Mouse (Mus musculus): Measurements from ENCODE around the gene Gm9857. TPM values are rescaled to one million over a fixed set of nuclear protein-coding genes. Genes with fewer than 3 reads are reported as not detected.
A peak's percentile ranks its signal among the peaks of the same experiment; 100 is the strongest.

Gene Gm9857
- polyA plus RNA-seq, 1 experiment from 2014 or later, result 0.74 TPM

DNA sequence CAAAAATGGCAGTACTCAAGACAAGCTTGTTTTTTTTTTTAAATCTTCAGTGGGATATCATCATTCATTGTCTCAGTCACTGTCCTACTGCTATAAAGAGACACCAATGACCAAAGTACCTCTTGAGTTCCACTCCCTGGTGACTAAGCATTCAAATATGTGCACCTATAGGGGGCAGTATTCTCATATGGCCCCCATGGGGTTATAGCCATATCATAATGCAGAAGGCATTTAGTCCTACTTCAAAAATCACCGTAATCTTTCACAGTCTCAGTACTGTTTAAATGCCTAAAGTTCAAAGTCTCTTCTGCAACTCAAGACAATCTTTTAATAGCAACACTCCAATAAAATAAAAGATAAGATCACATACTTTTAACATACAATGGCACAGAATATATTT lies 21.4 kb downstream of the Gm9857 start:
- Histone ChIP-seq H3K9ac (no peak overlapping the region), H3K27ac (no peak overlapping the region), H3K4me3 (no peak overlapping the region), H3K4me1 (no peaks in the 10 kb centered on the region), H3K36me3 (no peaks in the 10 kb centered on the region), H3K27me3 (no peaks in the 10 kb centered on the region), H3K9me3 (no peaks in the 10 kb centered on the region), H3K4me2 (replicated peaks) (no peak overlapping the region)
- no peak for ATAC-seq (ENCODE audit: low FRiP score, low read depth)
- WGBS, result 96% methylated on average over 1 of the region's 1 CpGs

DNA sequence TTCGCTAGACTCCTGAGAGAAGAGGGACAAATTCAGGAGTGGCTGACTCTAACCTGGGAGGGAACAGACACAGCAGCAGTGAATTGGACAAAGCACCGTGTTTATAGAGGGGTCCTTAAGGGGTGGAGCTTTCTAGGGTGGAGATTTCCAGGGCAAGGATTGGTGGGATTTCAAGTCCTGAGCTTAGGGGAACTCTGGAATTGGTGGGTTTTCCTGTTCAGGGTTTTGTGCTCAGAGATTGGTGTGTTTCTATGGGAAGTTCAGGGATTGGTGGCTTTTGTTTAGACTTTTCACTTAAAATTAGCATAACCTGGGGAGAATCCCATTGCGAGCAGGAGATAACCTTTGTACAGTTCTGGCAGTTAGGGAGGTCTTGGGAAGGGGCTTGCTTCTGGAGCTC lies 22.3 kb downstream of the Gm9857 start:
- Histone ChIP-seq H3K9ac (no peak overlapping the region), H3K36me3 (no peaks in the 10 kb centered on the region), H3K9me3 (no peaks in the 10 kb centered on the region), H3K4me3 (no peak overlapping the region), H3K27me3 (no peaks in the 10 kb centered on the region), H3K27ac (no peak overlapping the region), H3K4me1 (no peaks in the 10 kb centered on the region), H3K4me2 (replicated peaks) (no peak overlapping the region)
- ATAC-seq (ENCODE audit: low FRiP score, low read depth), result no peak
- WGBS, result 66% methylated on average over 3 of the region's 3 CpGs

DNA sequence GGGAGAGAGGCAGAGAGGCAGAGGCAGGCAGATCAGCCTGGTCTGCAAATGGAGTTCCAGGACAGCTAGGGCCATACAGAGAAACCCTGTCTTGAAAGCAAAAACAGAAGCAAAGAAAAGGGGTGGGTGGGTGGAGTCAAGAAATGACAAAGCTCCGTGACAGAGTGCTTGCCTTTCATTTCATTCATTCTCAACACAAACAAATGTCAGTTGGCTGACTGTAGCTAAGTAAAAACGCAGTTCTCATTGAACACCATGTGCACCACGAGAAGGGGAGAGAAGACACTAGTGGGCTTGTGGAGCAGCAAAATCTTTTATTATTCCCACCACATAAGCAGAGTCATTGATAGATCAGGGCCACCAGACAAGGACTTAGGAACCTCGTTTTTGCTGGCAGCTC lies 23.4 kb downstream of the Gm9857 start:
- no peak overlapping the region for H3K4me3 ChIP-seq
- H3K36me3 ChIP-seq, result no peaks in the 10 kb centered on the region
- 65% methylated on average over 4 of the region's 4 CpGs for WGBS
- ATAC-seq (ENCODE audit: low FRiP score, low read depth), result no peak
- H3K9ac ChIP-seq, result no peak overlapping the region
- no peaks in the 10 kb centered on the region for H3K9me3 ChIP-seq
- no peaks in the 10 kb centered on the region for H3K27me3 ChIP-seq
- no peaks in the 10 kb centered on the region for H3K4me1 ChIP-seq
- no peak overlapping the region for H3K4me2 ChIP-seq (replicated peaks)
- H3K27ac ChIP-seq, result no peak overlapping the region

DNA sequence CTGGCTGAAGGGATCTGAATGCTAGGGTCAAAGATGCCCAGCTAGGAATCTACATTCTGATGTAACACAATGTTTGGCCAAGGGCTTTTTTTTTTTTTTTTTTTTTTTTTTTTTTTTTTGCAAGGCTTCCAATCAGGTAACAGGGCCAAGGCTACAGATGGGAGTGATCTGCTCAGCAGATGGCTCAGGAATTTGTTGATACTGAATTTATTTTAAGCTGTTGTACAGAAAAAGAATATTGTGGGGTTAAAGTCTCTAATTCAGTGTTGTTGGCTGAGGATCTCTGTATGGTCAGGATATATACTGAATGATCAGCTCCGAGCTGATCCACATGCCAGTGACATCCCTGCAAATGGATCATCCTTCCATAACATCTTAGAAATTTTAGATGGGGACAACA lies 24.2 kb downstream of the Gm9857 start:
- Histone ChIP-seq H3K27me3 (no peaks in the 10 kb centered on the region), H3K9ac (no peak overlapping the region), H3K4me1 (no peaks in the 10 kb centered on the region), H3K36me3 (no peaks in the 10 kb centered on the region), H3K4me2 (replicated peaks) (no peak overlapping the region), H3K27ac (no peak overlapping the region), H3K9me3 (no peaks in the 10 kb centered on the region), H3K4me3 (no peak overlapping the region)
- no peak for ATAC-seq (ENCODE audit: low FRiP score, low read depth)
- 66% methylated on average over 1 of the region's 1 CpGs for WGBS

DNA sequence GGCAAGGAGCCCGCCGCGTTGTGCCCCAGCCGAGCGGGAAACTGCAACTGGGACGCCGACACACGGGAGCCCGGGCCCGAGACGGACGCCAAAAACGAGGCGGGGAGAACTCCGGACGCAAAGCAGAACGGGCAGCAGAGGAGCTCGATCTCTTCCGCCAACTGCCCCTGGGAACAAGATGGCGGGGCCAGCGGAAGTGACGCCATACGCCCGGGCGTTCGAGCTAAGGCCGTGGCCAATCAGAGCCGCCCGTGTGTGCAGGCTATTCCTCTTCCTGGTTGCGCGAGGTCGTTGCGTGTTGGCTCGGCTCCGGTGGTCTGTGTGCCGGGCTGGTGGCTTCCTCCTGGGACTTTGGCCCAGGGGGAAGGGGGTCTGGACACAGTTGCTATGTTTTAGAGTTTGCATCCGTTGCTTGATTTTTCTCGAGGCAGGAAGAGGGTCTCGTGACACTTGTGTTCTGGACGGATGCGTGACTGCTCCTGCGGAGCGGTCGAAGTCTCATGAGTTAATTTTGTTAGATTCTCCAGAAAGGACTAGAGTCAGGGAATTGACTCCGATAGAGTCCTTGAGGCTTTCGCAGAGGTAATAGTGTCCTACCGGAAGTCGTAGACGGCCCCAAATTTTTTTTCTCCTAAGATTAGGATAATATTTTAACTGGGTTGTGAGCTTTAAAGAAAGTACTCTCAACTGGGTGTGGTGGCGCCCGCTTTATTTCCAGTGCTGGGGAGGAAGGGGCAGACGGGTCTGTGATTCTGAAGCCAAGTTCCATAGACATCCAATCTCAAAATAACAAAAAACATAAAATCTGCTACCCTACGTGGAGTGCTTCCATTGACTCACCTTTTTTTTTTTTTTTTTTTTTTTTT lies 28.5 kb downstream of the Gm9857 start, which contains the start of gene Prpf38b:
Gene Prpf38b, minus strand, starts transcription at position 180 of the 866 bp plus-strand sequence.
- WGBS, result under 1% methylated on average over 53 of the region's 53 CpGs
- Histone ChIP-seq H3K9me3 (no peaks in the 10 kb centered on the region), H3K4me3 (peak within 1 kb of the TSS; percentile 94), H3K36me3 (peaks cover 9% of the 10 kb centered on the region), H3K4me2 (replicated peaks) (peak within 1 kb of the TSS; percentile 95), H3K27ac (peak within 1 kb of the TSS; percentile 95), H3K9ac (peak within 1 kb of the TSS; percentile 94), H3K27me3 (no peaks in the 10 kb centered on the region), H3K4me1 (peaks cover 19% of the 10 kb centered on the region)
- peak; percentile 99 for ATAC-seq (ENCODE audit: low FRiP score, low read depth)

DNA sequence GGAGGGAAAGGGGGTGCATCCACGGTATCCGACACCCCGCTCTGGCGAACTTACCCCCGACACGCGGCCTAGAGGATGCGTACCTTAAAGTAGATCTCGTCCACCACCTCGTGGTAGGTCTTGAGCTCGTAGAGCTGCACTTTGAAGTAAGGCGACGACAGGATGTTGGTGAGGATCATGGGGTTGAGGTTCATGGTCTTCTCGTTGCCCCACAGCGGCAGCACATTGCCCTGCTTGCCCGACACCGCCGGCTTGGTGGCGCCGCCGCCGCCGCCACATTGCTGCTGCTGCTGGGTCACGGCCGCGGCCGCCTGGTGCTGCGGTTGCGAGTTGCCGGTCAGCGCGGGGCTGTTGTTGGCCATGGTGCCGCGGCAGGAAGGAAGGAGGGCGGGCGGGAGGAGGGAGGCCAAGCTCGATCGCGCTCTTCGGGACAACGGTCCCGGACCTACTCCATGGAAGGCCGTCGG lies 29.1 kb downstream of the Gm9857 start:
- Histone ChIP-seq H3K27ac (peak overlapping the region; percentile 95), H3K9ac (peak overlapping the region; percentile 94), H3K4me1 (peaks cover 19% of the 10 kb centered on the region), H3K4me3 (peak overlapping the region; percentile 94), H3K27me3 (no peaks in the 10 kb centered on the region), H3K9me3 (no peaks in the 10 kb centered on the region), H3K36me3 (peaks cover 9% of the 10 kb centered on the region), H3K4me2 (replicated peaks) (peak overlapping the region; percentile 95)
- peak; percentile 89 for ATAC-seq (ENCODE audit: low FRiP score, low read depth)
- under 1% methylated on average over 44 of the region's 44 CpGs for WGBS

DNA sequence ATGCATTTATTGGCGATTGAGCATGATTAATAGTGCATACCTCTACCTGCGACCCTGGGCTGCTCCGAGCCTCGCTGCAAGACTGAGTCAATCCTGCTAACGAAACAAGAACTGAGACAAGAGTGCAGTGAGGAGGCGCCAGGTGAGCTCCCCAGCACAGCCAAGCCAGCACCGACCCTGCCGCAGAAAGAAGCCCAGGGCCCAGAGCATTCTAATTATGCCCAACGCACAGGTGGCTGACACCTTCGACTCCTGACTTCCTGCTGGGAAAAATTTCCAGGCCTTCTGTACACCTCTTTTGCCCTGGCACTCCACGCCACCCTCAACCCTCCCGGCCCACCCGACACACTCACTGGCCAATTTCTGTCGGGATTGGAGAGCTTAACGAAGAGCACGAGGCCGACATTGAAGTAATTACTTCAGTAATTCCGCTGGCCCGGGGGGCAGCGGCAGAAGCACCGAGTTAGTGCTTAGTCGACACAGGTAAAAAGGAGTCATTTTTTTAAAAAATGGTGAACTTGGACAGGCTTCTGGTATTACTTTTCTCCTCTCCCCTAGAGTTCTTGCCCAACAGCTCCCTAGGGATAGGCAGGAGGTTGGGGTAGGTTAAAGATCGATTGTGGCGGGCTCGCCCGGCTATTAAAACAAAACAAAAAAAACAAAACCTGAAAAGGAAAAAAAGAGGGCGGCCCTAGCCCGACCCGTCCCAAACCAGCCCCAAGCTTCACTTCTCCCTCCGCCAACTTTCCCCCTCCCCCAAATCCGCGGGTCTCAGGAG lies 29.8 kb downstream of the Gm9857 start:
- peaks cover 19% of the 10 kb centered on the region for H3K4me1 ChIP-seq
- under 1% methylated on average over 32 of the region's 32 CpGs for WGBS
- H3K4me3 ChIP-seq, result peak overlapping the region; percentile 94
- peak overlapping the region; percentile 95 for H3K4me2 ChIP-seq (replicated peaks)
- peaks cover 13% of the 10 kb centered on the region for H3K36me3 ChIP-seq
- no peaks in the 10 kb centered on the region for H3K9me3 ChIP-seq
- H3K27me3 ChIP-seq, result no peaks in the 10 kb centered on the region
- H3K9ac ChIP-seq, result peak overlapping the region; percentile 94
- no peak for ATAC-seq (ENCODE audit: low FRiP score, low read depth)
- H3K27ac ChIP-seq, result peak overlapping the region; percentile 95

DNA sequence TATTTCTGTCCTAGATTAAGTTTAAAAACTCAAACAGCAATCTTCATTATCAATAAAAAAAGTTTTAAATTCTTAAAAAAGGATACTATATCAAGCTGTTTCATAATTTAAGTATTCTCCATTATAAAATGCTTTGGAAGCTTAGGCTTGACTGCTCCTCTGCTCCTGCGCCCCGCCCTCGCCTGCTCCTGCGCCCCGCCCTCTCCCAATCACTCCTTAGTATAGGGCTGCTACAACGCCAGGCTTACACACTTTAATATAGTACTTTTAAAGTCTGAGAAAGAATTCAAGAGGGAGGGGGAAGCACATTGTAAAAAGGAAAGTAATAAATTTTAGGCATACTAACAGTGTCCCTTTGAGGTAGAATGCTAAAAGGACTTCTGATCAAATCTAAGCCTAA lies 37.3 kb downstream of the Gm9857 start:
- WGBS, result 81% methylated on average over 6 of the region's 6 CpGs
- no peak for ATAC-seq (ENCODE audit: low FRiP score, low read depth)
- Histone ChIP-seq H3K9ac (no peak overlapping the region), H3K4me2 (replicated peaks) (no peak overlapping the region), H3K4me3 (no peak overlapping the region), H3K27ac (no peak overlapping the region), H3K9me3 (no peaks in the 10 kb centered on the region), H3K27me3 (no peaks in the 10 kb centered on the region), H3K4me1 (no peaks in the 10 kb centered on the region), H3K36me3 (peaks cover 60% of the 10 kb centered on the region)

DNA sequence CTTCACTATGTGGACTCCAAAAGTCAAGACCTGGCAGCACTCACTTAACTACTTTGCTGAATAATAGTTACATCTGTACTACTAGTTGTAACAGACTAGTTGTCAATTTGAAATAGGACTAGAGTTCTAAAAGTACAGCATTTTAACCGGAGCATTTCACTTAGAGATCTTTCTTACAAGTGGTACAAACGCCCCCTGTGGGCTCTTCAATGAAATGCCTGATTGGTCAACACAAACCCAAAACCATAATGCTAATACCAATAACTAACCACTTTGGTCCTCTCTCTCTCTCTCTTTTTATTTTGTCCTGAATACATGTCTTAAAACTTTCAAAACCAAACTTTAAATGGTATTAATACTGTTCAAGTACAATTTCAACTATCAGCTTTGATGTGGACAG lies 38.2 kb downstream of the Gm9857 start:
- no peak for ATAC-seq (ENCODE audit: low FRiP score, low read depth)
- Histone ChIP-seq H3K4me3 (no peak overlapping the region), H3K27me3 (no peaks in the 10 kb centered on the region), H3K9ac (no peak overlapping the region), H3K4me2 (replicated peaks) (no peak overlapping the region), H3K36me3 (peaks cover 57% of the 10 kb centered on the region), H3K9me3 (no peaks in the 10 kb centered on the region), H3K4me1 (no peaks in the 10 kb centered on the region), H3K27ac (no peak overlapping the region)
- WGBS, result 56% methylated on average over 2 of the region's 2 CpGs

DNA sequence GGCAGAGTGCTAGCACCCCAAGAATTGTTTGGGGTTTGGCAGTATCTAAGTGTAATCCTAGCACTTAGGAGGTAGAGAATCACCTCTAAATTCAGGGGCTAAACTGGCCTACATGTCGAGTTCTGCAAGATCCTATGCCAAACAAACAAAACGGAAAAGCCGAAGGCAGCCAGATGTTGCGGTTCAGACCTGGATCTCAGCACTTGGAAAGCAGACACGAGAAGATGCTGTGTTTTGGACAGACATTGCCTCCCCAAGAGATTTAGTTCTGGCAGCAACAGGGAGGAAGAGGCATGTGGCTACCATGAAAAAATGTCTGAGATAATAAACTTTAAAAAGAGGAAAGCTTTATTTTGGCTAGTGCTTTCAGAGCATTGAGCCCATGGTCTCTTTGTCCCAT lies 39.6 kb downstream of the Gm9857 start:
- Histone ChIP-seq H3K9me3 (no peaks in the 10 kb centered on the region), H3K36me3 (peaks cover 52% of the 10 kb centered on the region), H3K4me1 (no peaks in the 10 kb centered on the region), H3K4me3 (no peak overlapping the region), H3K4me2 (replicated peaks) (no peak overlapping the region), H3K9ac (no peak overlapping the region), H3K27me3 (no peaks in the 10 kb centered on the region), H3K27ac (no peak overlapping the region)
- WGBS, result 86% methylated on average over 5 of the region's 5 CpGs
- ATAC-seq (ENCODE audit: low FRiP score, low read depth), result no peak

DNA sequence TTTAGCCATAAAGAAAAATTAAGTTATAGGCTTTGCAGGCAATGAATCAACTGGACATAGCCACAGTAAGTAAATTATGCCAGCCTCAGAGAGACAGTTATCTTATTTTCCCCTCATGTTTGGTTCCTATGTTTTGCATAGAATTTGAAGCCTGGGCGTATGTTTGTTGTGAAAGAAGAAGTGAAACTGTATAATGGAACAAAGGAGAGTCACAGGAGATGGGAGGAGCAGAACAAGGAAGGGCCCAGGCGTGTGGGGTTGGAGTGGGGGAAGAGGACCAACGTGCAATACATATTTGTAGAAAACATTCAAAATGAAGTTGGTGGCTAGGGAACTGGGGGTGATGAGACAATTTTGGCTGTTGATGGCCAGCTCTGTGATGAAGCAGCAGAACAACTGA lies 40.1 kb downstream of the Gm9857 start:
- Histone ChIP-seq H3K27ac (no peak overlapping the region), H3K4me1 (no peaks in the 10 kb centered on the region), H3K4me3 (no peak overlapping the region), H3K9ac (no peak overlapping the region), H3K27me3 (no peaks in the 10 kb centered on the region), H3K36me3 (peaks cover 48% of the 10 kb centered on the region), H3K4me2 (replicated peaks) (no peak overlapping the region), H3K9me3 (no peaks in the 10 kb centered on the region)
- ATAC-seq (ENCODE audit: low FRiP score, low read depth), result no peak
- 87% methylated on average over 3 of the region's 3 CpGs for WGBS

DNA sequence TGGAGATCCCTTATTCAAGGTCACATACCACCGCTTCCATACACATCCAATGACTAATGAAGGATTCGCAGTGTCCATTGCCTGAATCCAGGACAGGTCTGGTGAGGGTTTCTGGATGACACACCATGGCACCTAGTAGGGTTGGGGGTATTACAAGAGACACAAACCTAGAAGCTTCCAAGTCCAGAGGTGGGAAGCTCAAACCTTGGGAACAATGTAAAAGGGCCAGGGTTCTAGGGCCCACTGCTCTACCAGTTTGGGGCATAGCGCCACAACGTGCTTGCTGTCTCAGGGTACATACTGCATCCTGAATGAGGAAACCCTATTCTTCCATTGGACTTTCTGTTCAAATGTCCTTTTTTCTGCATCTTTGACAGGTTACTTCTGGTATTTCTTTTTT lies 41.6 kb downstream of the Gm9857 start:
- no peak for ATAC-seq (ENCODE audit: low FRiP score, low read depth)
- H3K4me1 ChIP-seq, result no peaks in the 10 kb centered on the region
- no peaks in the 10 kb centered on the region for H3K27me3 ChIP-seq
- H3K36me3 ChIP-seq, result peaks cover 33% of the 10 kb centered on the region
- H3K27ac ChIP-seq, result no peak overlapping the region
- no peak overlapping the region for H3K4me3 ChIP-seq
- H3K9ac ChIP-seq, result no peak overlapping the region
- H3K9me3 ChIP-seq, result no peaks in the 10 kb centered on the region
- H3K4me2 ChIP-seq (replicated peaks), result no peak overlapping the region
- WGBS, result 92% methylated on average over 4 of the region's 4 CpGs

Data from limb, embryonic 13.5 days (tissue).